Mouse (Mus musculus) kidney, postnatal 4 days (tissue): Measurements from ENCODE around the gene Unc45b.
A peak's percentile ranks its signal among the peaks of the same experiment; 100 is the strongest.
"Not testable (repeated sequence)": the region's sequence is repeated elsewhere in the genome, so short reads cannot be mapped to it uniquely, and the experiment has no call there.

ENCODE experiments used
- DNase-seq, 2 experiments: peaks; one replicate each; pipeline ENCODE4 v3.0.0; 2021; ENCODE audit warnings: mixed read lengths in 2 of 2

The Unc45b gene

GRCm38 (mm10) chr11:82950736-82951481 lies 40.6 kb downstream of the Unc45b start, which contains the start of gene Slfn5:
TSS of gene Slfn5 (plus strand) at chr11:82951349.
- peak; percentile 62 to 74 for DNase-seq

GRCm38 (mm10) chr11:82951865-82952611 lies 41.7 kb downstream of the Unc45b start:
- DNase-seq = peak; percentile 76 to 84

GRCm38 (mm10) chr11:82952612-82953542 lies 42.5 kb downstream of the Unc45b start:
- DNase-seq = peak in 1 of 2 experiments; percentile 8

GRCm38 (mm10) chr11:82954631-82955030 lies 44.3 kb downstream of the Unc45b start:
- no peak for DNase-seq

GRCm38 (mm10) chr11:82956925-82957324 lies 46.6 kb downstream of the Unc45b start:
- no peak for DNase-seq

- DNase-seq = peak; percentile 26 to 49
Observed at GRCm38 (mm10) chr11:82959613-82960012, 49.3 kb downstream of the Unc45b start.

- no peak for DNase-seq
Observed at GRCm38 (mm10) chr11:82961743-82962142, 51.4 kb downstream of the Unc45b start.

- DNase-seq = no peak
Observed at GRCm38 (mm10) chr11:82962215-82962614, 51.9 kb downstream of the Unc45b start.

- peak; percentile 67 to 74 for DNase-seq
Observed at GRCm38 (mm10) chr11:82970712-82971589, 60.6 kb downstream of the Unc45b start.

- DNase-seq = no peak
Observed at GRCm38 (mm10) chr11:82971590-82971974, 61.2 kb downstream of the Unc45b start.

- DNase-seq = peak; percentile 37 to 56
Observed at GRCm38 (mm10) chr11:82973916-82974315, 63.6 kb downstream of the Unc45b start.

GRCm38 (mm10) chr11:82982409-82982808 lies 72.1 kb downstream of the Unc45b start:
- DNase-seq = not testable (repeated sequence)

- no peak for DNase-seq
Observed at GRCm38 (mm10) chr11:82983193-82983592, 72.8 kb downstream of the Unc45b start.

- no peak for DNase-seq
Observed at GRCm38 (mm10) chr11:82987621-82988020, 77.3 kb downstream of the Unc45b start.

GRCm38 (mm10) chr11:82989357-82989756 lies 79.0 kb downstream of the Unc45b start:
- peak; percentile 29 to 38 for DNase-seq

- DNase-seq = peak; percentile 52 to 71
Observed at GRCm38 (mm10) chr11:82990612-82991385, 80.4 kb downstream of the Unc45b start.

GRCm38 (mm10) chr11:82991469-82992166 lies 81.3 kb downstream of the Unc45b start, which contains the start of gene Slfn9:
TSS of gene Slfn9 (minus strand) at chr11:82991830.
- DNase-seq = peak; percentile 65 to 70
